Mouse (Mus musculus): ENCODE results near the gene Prl7b1.

Prl7b1 gene

GRCm38 (mm10) chr13:27610482-27610881, at the start of gene Prl7b1:
Gene Prl7b1 (minus strand): TSS chr13:27610582.
- DNase-seq (ENCODE audit: low read depth, low spot score) = no peak

GRCm38 (mm10) chr13:27642393-27642792, 32.0 kb upstream of the Prl7b1 start, which contains the start of gene Prl7a1:
Gene Prl7a1 (minus strand): TSS chr13:27642493.
- DNase-seq (ENCODE audit: low read depth, low spot score) = no peak

GRCm38 (mm10) chr13:27582071-27582470, 28.3 kb downstream of the Prl7b1 start, which contains the start of gene Prl8a1:
Gene Prl8a1 (minus strand): TSS chr13:27582171.
- no peak for DNase-seq (ENCODE audit: low read depth, low spot score)

- no peak for DNase-seq (ENCODE audit: low read depth, low spot score)
Observed at GRCm38 (mm10) chr13:27564506-27564905, 45.9 kb downstream of the Prl7b1 start, which contains the start of gene Prl8a9. Gene Prl8a9 (minus strand): TSS chr13:27564606.

- peak; percentile 81 for DNase-seq (ENCODE audit: low read depth, low spot score)
Observed at GRCm38 (mm10) chr13:27553336-27553735, 57.0 kb downstream of the Prl7b1 start.

Data from 3T3-L1 (cell line).